ENCODE assay signal across 29 mouse cellular contexts in the genomic region with DNA sequence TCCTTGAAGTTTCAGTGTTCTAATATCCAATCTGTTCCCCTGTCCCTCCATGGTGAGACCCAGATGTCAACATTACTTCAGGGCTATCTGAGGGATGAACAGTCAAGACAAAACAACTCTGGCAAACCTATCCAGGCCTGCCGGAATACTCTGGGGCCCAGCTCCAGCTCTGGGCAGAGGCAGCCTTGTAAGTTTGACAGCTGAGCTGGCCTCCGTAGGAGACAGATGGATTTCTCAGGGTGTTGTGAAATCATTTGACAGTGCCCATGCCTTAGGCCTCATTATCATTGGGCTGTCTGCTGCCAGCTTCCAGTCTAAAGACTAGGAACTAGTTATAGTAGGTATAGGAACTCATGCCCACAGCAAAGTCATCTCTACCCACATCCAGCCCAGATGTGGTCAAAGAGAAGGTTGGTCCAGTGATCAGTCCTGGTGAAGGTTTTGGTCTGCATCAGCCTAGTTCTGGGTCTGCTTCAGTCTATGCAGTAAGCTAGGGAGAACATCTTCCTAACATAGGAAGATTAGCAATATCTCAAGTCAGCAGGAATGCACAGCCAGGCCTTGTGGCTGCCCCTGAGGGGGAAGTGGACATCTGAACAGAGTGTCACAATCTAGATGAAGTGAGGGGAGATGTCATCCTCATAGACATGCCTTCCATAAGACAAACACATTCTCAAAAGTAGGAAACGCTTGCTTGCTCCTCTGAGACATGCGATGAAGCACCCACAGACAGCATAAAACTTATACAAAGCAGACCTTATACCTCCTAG. TPM values are rescaled to one million over a fixed set of nuclear protein-coding genes. Genes with fewer than 3 reads are reported as not detected.
DNase-seq lines count a peak whose midpoint lies in the region; ATAC-seq and TF ChIP-seq lines count a peak whose summit lies in the region.
"Had no signal": no experiment of that assay in that cellular context is flagged by ENCODE, and none has a peak within 500 bp of the region (broad histone marks: within the 10 kb centered on the region; RNA-seq: fewer than 3 reads in every experiment).

No protein-coding gene starts in this region.

- no peak overlapping the region for H3K4me2 ChIP-seq in lung, embryonic 16.5 days (ENCODE audit: low read depth, low read length)
- H3K4me2 ChIP-seq: embryonic facial prominence, embryonic 15.5 days; forebrain, embryonic 12.5 days; heart, embryonic 13.5 days; hindbrain, embryonic 15.5 days; limb, embryonic 13.5 days; liver, embryonic 11.5 days; midbrain, embryonic 12.5 days; neural tube, embryonic 13.5 days had no signal

- TF ChIP-seq POLR2A in lung, adult 2 months (IDR thresholded peaks at IDR 0.05; ENCODE audit: borderline replicate concordance, extremely low read depth, low read depth, low read length) = no peak

- peak overlapping the region; percentile 60 for H3K27ac ChIP-seq in lung, embryonic 16.5 days (ENCODE audit: low read length)
- H3K27ac ChIP-seq: embryonic facial prominence, embryonic 10.5 days; embryonic facial prominence, embryonic 15.5 days; forebrain, embryonic 12.5 days; heart, embryonic 13.5 days; hindbrain, embryonic 10.5 days; hindbrain, embryonic 15.5 days; layer of hippocampus, adult 2 months; left cerebral cortex, adult 2 months; limb, embryonic 13.5 days; midbrain, embryonic 12.5 days; neural tube, embryonic 13.5 days had no signal

- TF ChIP-seq CTCF in lung, adult 2 months (IDR thresholded peaks at IDR 0.05; ENCODE audit: insufficient read depth, low read length) = no peak

- H3K4me1 ChIP-seq in lung, embryonic 16.5 days (replicated peaks; ENCODE audit: control insufficient read depth, insufficient read depth, low read length) = peaks cover under 1% of the 10 kb centered on the region; the same call in 1 of the 2 replicates
- no peaks in the 10 kb centered on the region for H3K4me1 ChIP-seq in lung, adult 2 months (ENCODE audit: control insufficient read depth, insufficient read depth, low read length)
- H3K4me1 ChIP-seq: embryonic facial prominence, embryonic 10.5 days; embryonic facial prominence, embryonic 15.5 days; forebrain, embryonic 12.5 days; hindbrain, embryonic 10.5 days; hindbrain, embryonic 15.5 days; limb, embryonic 13.5 days; midbrain, embryonic 12.5 days; neural tube, embryonic 13.5 days had no signal

- 60% methylated on average over 4 of the region's 4 CpGs for WGBS in lung, embryonic 16.5 days
- WGBS in lung, adult 2 months = 66% methylated on average over 4 of the region's 4 CpGs

- DNase-seq in adrenal gland, postnatal 36 days = peak; percentile 27 to 59
- DNase-seq in adrenal gland, adult 18-20 months (ENCODE audit: low spot score in 2 of 2) = no peak
- no peak for DNase-seq in lung, adult 2 months
- DNase-seq in left cerebral cortex, adult 8-10 months (ENCODE audit: low spot score in 2 of 2) = no peak
- no peak for DNase-seq in MN1 (ENCODE audit: low spot score)
- DNase-seq: B cell, adult 2 months; cerebellum, adult 2 months; cerebellum, postnatal 14 days; forebrain, postnatal 0 days; heart, postnatal 10 days; kidney, adult 18-20 months; kidney, postnatal 36 days; liver, postnatal 0 days had no signal

- no peaks in the 10 kb centered on the region for H3K36me3 ChIP-seq in lung, embryonic 16.5 days (ENCODE audit: control insufficient read depth, insufficient read depth, low read length)
- H3K36me3 ChIP-seq: embryonic facial prominence, embryonic 10.5 days; embryonic facial prominence, embryonic 15.5 days; forebrain, embryonic 12.5 days; heart, embryonic 13.5 days; hindbrain, embryonic 10.5 days; hindbrain, embryonic 15.5 days; limb, embryonic 13.5 days; midbrain, embryonic 12.5 days; neural tube, embryonic 13.5 days had no signal

- no peaks in the 10 kb centered on the region for H3K27me3 ChIP-seq in lung, embryonic 16.5 days (ENCODE audit: control insufficient read depth, insufficient read depth, low read depth, low read length)
- H3K27me3 ChIP-seq: embryonic facial prominence, embryonic 15.5 days; forebrain, embryonic 12.5 days; heart, embryonic 13.5 days; hindbrain, embryonic 15.5 days; limb, embryonic 13.5 days; midbrain, embryonic 12.5 days; neural tube, embryonic 13.5 days had no signal

- H3K4me3 ChIP-seq in lung, embryonic 16.5 days (ENCODE audit: low read length) = no peak overlapping the region
- H3K4me3 ChIP-seq in lung, adult 2 months (replicated peaks; ENCODE audit: extremely low read depth, low read depth, low read length) = no peak overlapping the region
- H3K4me3 ChIP-seq: embryonic facial prominence, embryonic 10.5 days; embryonic facial prominence, embryonic 15.5 days; forebrain, embryonic 12.5 days; heart, embryonic 13.5 days; hindbrain, embryonic 10.5 days; hindbrain, embryonic 15.5 days; layer of hippocampus, adult 2 months; left cerebral cortex, adult 2 months; limb, embryonic 13.5 days; midbrain, embryonic 12.5 days; neural tube, embryonic 13.5 days had no signal

- H3K9ac ChIP-seq in lung, embryonic 16.5 days (ENCODE audit: low read length) = no peak overlapping the region
- H3K9ac ChIP-seq: embryonic facial prominence, embryonic 15.5 days; forebrain, embryonic 12.5 days; forebrain, postnatal 0 days; heart, embryonic 13.5 days; hindbrain, embryonic 15.5 days; limb, embryonic 13.5 days; liver, postnatal 0 days; midbrain, embryonic 12.5 days; neural tube, embryonic 13.5 days had no signal

- no peaks in the 10 kb centered on the region for H3K9me3 ChIP-seq in lung, embryonic 16.5 days (ENCODE audit: control insufficient read depth, low read length)
- H3K9me3 ChIP-seq: embryonic facial prominence, embryonic 10.5 days; embryonic facial prominence, embryonic 15.5 days; forebrain, embryonic 12.5 days; heart, embryonic 13.5 days; hindbrain, embryonic 10.5 days; hindbrain, embryonic 15.5 days; limb, embryonic 13.5 days; midbrain, embryonic 12.5 days; neural tube, embryonic 13.5 days had no signal

- ATAC-seq in lung, embryonic 16.5 days (ENCODE audit: low read depth) = peak; percentile 76
- ATAC-seq in common myeloid progenitor, adult 5-6 weeks (replicated peaks; ENCODE audit: low read depth, poor library complexity, severe bottlenecking) = peak; percentile 22; the same call in 1 of the 2 replicates
- ATAC-seq in megakaryocyte progenitor cell, adult 5-6 weeks (replicated peaks; ENCODE audit: poor library complexity) = 0 out of 2 replicates have a peak, but pooled peaks have one; percentile 17
- ATAC-seq: forebrain, postnatal 0 days; inflammation-experienced regulatory T-cells, adult 6 months; liver, postnatal 0 days had no signal

RNA-seq across cellular contexts. Expression of a gene that starts 34.4 kb away (rescaled TPM):
- total RNA-seq in adrenal gland, postnatal 36 days (2021) = 10 to 100 TPM; 84.4 to 85.9 TPM
- 100 to 1,000 TPM in 1 of 2 experiments, 10 to 100 TPM in 1; 80.9 to 101 TPM for total RNA-seq in adrenal gland, adult 18-20 months (2021)
- 26.8 and 28.8 TPM in 2 replicates for polyA plus RNA-seq in lung, embryonic 16.5 days (2015; fragmentation: Nextera tagmentation; extraction: Ambion mirVana)
- 52.1 and 61.0 TPM in 2 replicates for polyA plus RNA-seq in lung, adult 2 months (2012; rRNA removed)
- 3.3 and 6.3 TPM in 2 replicates for total RNA-seq in common myeloid progenitor, adult 5-6 weeks (2017)
- 8.5 and 9.9 TPM in 2 replicates for total RNA-seq in megakaryocyte progenitor cell, adult 5-6 weeks (2015)
- 4.9 and 11.2 TPM in 2 replicates for total RNA-seq in megakaryocyte progenitor cell, adult 5-6 weeks (2017)
- 10 to 100 TPM; 55.8 to 63.9 (median 59.9) TPM for total RNA-seq in left cerebral cortex, adult 8-10 months (2022)

Comparison
In these comparisons a context has a peak if more than half of its experiments do, and no peak if none do; other contexts are left out.
1. DNase-seq: peak in adrenal gland, postnatal 36 days (2 of 2); none in adrenal gland, adult 18-20 months (0 of 2), lung, adult 2 months (single experiment), left cerebral cortex, adult 8-10 months (0 of 2) and MN1 (single experiment).
2. ATAC-seq: peak in every context shown above with its lines; median percentile 76 in lung, embryonic 16.5 days; 22 in common myeloid progenitor, adult 5-6 weeks; 17 in megakaryocyte progenitor cell, adult 5-6 weeks.